Mouse (Mus musculus): ENCODE measurements around the gene Astn2.

DNA sequence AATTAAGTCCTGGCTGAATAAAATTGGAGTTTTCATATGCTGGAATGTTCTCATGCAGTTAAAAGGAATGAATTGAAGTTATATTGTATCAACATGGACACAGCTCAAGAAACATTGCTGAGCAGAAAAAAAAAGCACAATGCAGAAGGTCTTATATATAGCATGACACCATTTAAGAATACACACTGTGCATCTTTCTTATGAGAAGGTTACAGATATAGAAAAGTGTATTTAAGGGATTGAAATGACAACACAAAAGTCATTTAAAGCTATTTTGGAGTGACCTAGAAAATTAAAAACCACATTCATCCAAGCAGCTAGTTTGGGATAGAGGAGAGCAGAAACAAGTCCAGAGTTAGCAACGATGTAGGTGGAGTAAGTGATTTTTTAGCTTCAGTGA is 571.4 kb downstream of the Astn2 start:
- no peak for TF ChIP-seq CTCF (conservative IDR thresholded peaks at IDR 0.05; ENCODE audit: low read length)
- TF ChIP-seq NANOG (IDR thresholded peaks at IDR 0.05; ENCODE audit: borderline replicate concordance, low read length): no peak

Measured in E14TG2a.4 (cell line).